Mouse (Mus musculus) liver, adult 2 months (tissue): Measurements from ENCODE around the gene Tmem239. TPM values are rescaled to one million over a fixed set of nuclear protein-coding genes. Genes with fewer than 3 reads are reported as not detected.

Source experiments
- DNase-seq: peaks from one replicate; pipeline ENCODE4 v3.0.0-alpha.2; 2011; ENCODE audit warnings: low read depth, low spot score; ENCODE audit errors: extremely low read depth
- H3K27ac ChIP-seq: fragments of 200-500 bp; replicated peaks from 2 replicates; pipeline ENCODE4 v1.5.1; 2012; ENCODE audit warnings: low read depth, mild to moderate bottlenecking, control low read depth, inconsistent platforms, low read length; ENCODE audit not compliant: insufficient read depth
- H3K27me3 ChIP-seq: fragments of 200-500 bp; 2 replicates; pipeline ENCODE4 v1.6.1; 2012; ENCODE audit warnings: mild to moderate bottlenecking, moderate library complexity, low read length, inconsistent platforms; ENCODE audit not compliant: control insufficient read depth, insufficient read depth
- H3K36me3 ChIP-seq: fragments of 200-500 bp; 2 replicates; pipeline ENCODE4 v1.6.1; 2012; ENCODE audit warnings: low read length, inconsistent platforms; ENCODE audit not compliant: control insufficient read depth, insufficient read depth
- H3K4me1 ChIP-seq: fragments of 200-500 bp; 2 replicates; pipeline ENCODE4 v1.6.1; 2011; ENCODE audit warnings: low read length; ENCODE audit not compliant: control insufficient read depth, insufficient read depth
- H3K4me3 ChIP-seq: fragments of 200-500 bp; 2 replicates; pipeline ENCODE4 v1.5.1; 2011; ENCODE audit warnings: low read depth, mild to moderate bottlenecking, control low read depth, low read length, moderate library complexity; ENCODE audit not compliant: insufficient read depth
- H3K79me2 ChIP-seq: fragments of 200-500 bp; 2 replicates; pipeline ENCODE4 v1.6.1; 2012; ENCODE audit warnings: inconsistent platforms, mild to moderate bottlenecking, low read length, moderate library complexity; ENCODE audit not compliant: control insufficient read depth, insufficient read depth
- H3K9ac ChIP-seq: fragments of 200-500 bp; 2 replicates; pipeline ENCODE4 v1.6.1; 2012; ENCODE audit warnings: low read depth, mild to moderate bottlenecking, control low read depth, inconsistent platforms, low read length
- CTCF ChIP-seq: fragments of 200-500 bp; IDR thresholded peaks from 2 replicates; pipeline ENCODE4 v1.5.1; 2011; ENCODE audit warnings: low read depth, low read length, control low read depth
- POLR2A ChIP-seq: fragments of 200-500 bp; IDR thresholded peaks from 2 replicates; pipeline ENCODE4 v1.6.1; 2011; ENCODE audit warnings: low read length, control low read depth; ENCODE audit not compliant: insufficient read depth; ENCODE audit errors: extremely low read depth
- WGBS: fragments of 180-500 bp; shearing (Covaris S2); methylation state at CpG from one replicate; pipeline ENCODE4 v1.1.7; 2018; 5-methylcytosine and 5-hydroxymethylcytosine counted together
- polyA plus RNA-seq: library from polyadenylated mRNA; depleted of rRNA; stranded (reverse); fragments of >200 nt; gene quantifications from 2 replicates; pipeline ENCODE4 v1.2.3, GENCODE M21; 2012
- total RNA-seq: library from RNA; depleted of rRNA; stranded (reverse); fragments of >200 nt; gene quantifications from 2 replicates; pipeline ENCODE4 v1.2.3, GENCODE M21; 2014

The Tmem239 gene
- total and polyA plus RNA-seq, 2 experiments: not detected

DNA sequence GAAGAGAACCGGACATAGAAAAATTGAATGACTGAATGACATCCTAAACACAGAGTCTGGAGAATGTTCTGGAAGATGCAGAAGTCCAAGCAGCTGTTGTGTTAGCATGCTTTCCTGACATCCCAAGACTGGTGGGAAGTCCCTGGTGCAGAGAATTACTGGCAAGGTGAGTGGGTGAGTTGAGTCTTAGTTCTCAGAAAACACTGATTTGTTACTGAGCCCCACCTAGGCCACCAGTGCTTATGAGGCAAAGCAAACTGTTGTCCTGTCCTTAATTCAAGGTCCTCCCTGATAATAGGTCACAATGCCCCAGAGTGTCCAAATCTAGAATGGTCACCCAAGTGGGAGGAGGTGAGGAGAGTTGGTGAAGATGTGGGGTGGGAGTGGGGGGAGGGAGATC is 1.3 kb upstream of the Tmem239 start, which contains the start of the genes Gm28372 and 1700020A23Rik:
Gene Gm28372 (plus strand): TSS at position 301 of the 400 bp plus-strand sequence.
Gene 1700020A23Rik (plus strand): TSS at position 321 of the 400 bp plus-strand sequence.
- H3K27me3 ChIP-seq: no peaks in the 10 kb centered on the region
- no peak within 1 kb of the TSS for H3K9ac ChIP-seq
- H3K27ac ChIP-seq: no peak within 1 kb of the TSS
- WGBS: 83% methylated on average over 1 of the region's 1 CpGs
- no peak within 1 kb of the TSS for H3K4me3 ChIP-seq
- TF ChIP-seq POLR2A: no peak
- no peak for TF ChIP-seq CTCF
- no peak for DNase-seq
- H3K79me2 ChIP-seq: no peaks in the 10 kb centered on the region
- H3K4me1 ChIP-seq: no peaks in the 10 kb centered on the region
- no peaks in the 10 kb centered on the region for H3K36me3 ChIP-seq

GRCm38 (mm10) chr2:130408194-130408593 is 1.9 kb downstream of the Tmem239 start:
- 25% methylated on average over 6 of the region's 6 CpGs for WGBS
- no peak for DNase-seq
- Histone ChIP-seq H3K27ac (no peak overlapping the region), H3K36me3 (no peaks in the 10 kb centered on the region), H3K79me2 (no peaks in the 10 kb centered on the region), H3K4me3 (no peak overlapping the region), H3K9ac (no peak overlapping the region), H3K4me1 (no peaks in the 10 kb centered on the region), H3K27me3 (no peaks in the 10 kb centered on the region)
- TF ChIP-seq POLR2A: no peak
- TF ChIP-seq CTCF: no peak

DNA sequence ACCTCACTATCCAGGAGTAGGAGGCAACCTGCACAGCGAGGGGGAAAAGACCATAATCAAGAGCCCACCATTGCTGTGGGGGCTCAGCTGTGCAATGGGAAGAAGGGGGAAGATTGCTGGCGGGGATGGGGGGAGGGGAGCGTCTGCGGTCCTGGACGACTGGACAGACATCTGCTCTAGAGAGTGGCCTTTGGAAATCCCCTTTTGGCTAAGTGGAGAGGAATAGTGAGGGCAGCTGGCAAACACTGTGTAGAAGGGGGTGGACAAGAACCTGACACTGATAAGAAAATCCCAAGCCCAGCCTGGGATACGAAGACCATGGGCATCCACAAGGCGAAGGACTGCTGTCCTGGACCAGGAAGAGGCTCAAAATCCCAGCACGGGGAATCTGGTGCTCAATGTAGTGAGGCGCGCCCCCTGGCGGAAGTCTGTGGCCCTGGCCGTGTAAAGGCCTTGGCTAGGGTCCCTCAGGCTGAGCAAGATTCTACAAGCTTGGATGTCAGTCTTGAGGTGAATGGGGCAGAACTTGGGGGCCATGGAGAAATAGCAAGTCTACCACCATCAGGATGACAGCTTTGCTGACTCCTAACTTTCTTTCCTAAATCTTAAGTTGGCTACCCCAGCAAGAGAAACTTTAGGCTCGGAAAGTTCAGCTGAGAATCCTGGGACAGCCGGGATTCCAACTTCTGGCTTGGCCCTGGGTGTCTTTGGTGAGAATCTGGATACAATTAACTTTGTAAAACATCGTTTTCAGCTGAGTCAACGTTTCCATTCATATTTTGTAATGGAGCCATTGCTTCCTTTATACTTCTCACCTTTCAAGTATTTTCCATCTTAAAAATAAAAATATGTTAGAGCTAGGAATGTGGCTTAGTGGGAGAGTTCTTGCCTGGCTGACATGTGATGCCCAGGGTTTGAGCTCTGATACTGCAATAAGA is 5.5 kb downstream of the Tmem239 start:
- H3K27me3 ChIP-seq: no peaks in the 10 kb centered on the region
- no peaks in the 10 kb centered on the region for H3K79me2 ChIP-seq
- H3K4me1 ChIP-seq: no peaks in the 10 kb centered on the region
- H3K9ac ChIP-seq: no peak overlapping the region
- no peaks in the 10 kb centered on the region for H3K36me3 ChIP-seq
- TF ChIP-seq CTCF (peak; percentile 95), POLR2A (no peak)
- 34% methylated on average over 16 of the region's 16 CpGs for WGBS
- no peak overlapping the region for H3K27ac ChIP-seq
- peak; percentile 43 for DNase-seq
- no peak overlapping the region for H3K4me3 ChIP-seq

- H3K9ac ChIP-seq: no peak overlapping the region
- no peaks in the 10 kb centered on the region for H3K4me1 ChIP-seq
- 77% methylated on average over 3 of the region's 3 CpGs for WGBS
- H3K4me3 ChIP-seq: no peak overlapping the region
- H3K27ac ChIP-seq: no peak overlapping the region
- no peaks in the 10 kb centered on the region for H3K36me3 ChIP-seq
- no peak for DNase-seq
- H3K79me2 ChIP-seq: no peaks in the 10 kb centered on the region
- H3K27me3 ChIP-seq: no peaks in the 10 kb centered on the region
- TF ChIP-seq CTCF (no peak), POLR2A (no peak)
Observed at GRCm38 (mm10) chr2:130412775-130413174, 6.5 kb downstream of the Tmem239 start.

- Histone ChIP-seq H3K4me1 (no peaks in the 10 kb centered on the region), H3K4me3 (no peak overlapping the region), H3K79me2 (no peaks in the 10 kb centered on the region), H3K36me3 (peaks cover 4% of the 10 kb centered on the region), H3K9ac (no peak overlapping the region), H3K27ac (no peak overlapping the region), H3K27me3 (no peaks in the 10 kb centered on the region)
- DNase-seq: no peak
- WGBS: 79% methylated on average over 6 of the region's 6 CpGs
- TF ChIP-seq POLR2A (no peak), CTCF (0 out of 2 replicates have a peak, but pooled peaks have one; percentile 5)
Observed at GRCm38 (mm10) chr2:130414094-130414856, 8.0 kb downstream of the Tmem239 start.
